Mouse (Mus musculus) ovary, postnatal 10 days (tissue): ENCODE measurements around the gene Sugp2.

ENCODE experiments used
- DNase-seq: peaks from one replicate; pipeline ENCODE4 v3.0.0; 2022; ENCODE audit warnings: low spot score

The Sugp2 gene

DNA sequence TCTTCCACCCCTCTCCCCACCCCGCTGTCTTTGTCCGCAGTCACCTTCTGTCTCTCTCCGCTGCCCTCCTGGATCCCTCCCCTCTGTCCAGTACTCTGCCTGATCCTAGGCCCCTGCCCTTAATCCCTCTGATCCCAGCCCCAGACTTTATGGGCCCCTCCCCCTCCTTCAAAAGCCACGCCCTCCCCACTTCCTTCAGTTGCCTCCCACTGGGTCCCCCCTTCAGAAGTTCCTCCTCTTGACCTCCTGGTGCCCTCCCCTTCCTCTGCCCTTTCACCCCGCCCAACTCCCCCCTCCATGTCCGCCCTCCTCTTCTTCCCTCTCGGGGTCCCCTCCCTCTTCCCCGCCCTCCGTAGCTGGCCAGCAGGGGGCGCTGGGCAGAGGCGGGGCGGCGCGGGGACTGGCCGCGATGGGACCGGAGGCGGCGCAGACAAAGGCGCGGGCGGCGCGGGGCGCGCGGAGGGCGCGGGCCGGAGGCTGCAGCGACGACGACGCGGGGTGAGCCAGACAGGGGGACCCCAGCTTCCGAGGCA, 48.6 kb downstream of the Sugp2 start, which contains the start of gene Homer3:
TSS of gene Homer3 (plus strand) at position 225 of the 533 bp plus-strand sequence.
- DNase-seq = peak; percentile 87

DNA sequence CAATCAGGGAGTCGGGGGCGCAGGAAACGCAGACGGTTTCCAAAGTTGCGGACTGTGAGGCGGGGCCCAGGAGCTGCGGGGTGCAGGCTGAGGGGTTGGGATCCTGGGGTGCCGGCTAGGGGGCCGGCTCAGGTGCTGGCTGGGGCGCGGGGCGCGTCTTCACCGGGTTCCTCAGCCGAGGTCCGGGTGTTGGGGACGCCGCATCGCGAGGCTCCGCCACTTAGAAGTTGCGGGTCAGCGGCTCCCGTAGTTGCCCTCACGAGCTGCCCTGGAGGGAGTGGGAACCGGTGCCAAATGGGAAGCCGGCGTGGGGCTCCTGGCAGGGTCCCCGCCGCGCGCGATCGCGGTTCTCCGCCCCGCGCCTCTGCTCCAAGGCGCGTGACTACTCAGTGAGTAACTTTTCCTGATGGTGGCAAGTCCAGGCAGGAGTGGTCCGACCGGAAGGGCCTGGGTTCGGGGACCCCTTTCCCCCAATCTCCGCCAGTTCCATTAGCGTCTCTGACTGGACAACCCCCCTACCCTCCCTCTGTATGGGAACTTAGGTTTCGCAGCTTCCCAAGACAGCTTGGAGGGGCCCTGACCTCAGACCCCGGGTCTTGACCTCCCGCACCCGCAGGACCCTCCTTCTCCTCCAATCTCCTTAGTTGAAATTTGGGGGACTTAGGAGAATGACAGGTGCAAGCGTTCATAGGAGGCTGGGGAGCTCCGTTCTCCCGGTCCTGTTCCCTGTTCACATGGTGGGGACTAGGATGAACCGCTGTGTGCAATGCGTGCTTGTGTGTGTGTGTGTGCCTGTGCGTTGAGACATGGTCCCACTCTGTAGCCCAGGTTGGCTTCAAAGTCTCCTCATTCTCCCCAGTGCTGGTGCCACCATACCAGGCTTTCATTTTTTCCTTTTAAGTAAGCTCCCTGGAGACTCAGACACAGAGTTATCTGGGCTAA, 49.4 kb downstream of the Sugp2 start:
- DNase-seq = no peak

DNA sequence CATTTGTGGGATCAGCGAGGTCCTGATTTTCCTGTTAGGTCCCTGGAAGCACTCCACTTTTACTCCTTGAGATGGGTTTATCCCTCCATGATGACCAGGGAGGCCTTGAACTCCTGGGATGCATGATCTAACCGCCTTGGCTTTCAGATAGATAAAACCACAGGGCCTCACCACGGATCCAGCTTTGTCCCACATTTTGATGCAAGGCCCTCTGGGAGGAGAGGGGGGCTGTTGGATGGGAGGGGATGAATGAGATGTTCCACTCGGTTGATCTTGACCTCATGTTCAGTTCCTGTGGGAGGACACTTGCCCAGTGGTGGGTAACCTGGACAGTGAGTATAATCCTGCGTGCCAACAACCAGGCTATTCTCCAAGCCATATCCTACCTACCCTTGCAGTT, 50.4 kb downstream of the Sugp2 start:
- DNase-seq = no peak

DNA sequence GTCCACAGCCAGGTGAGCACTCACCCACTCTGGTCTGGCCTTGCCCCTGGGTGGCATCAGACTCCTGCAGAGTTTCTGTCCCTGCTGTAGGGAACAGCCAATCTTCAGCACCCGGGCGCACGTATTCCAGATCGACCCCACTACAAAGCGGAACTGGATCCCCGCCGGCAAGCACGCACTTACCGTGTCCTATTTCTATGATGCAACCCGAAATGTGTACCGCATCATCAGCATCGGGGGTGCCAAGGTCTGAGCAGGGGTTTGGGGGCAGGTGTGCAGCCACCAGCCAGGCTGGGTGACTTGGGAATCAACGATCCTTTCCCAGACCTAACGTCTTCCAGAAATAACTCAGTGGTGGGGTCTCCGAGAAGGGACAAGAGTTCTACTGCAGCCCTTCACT, 51.3 kb downstream of the Sugp2 start:
- no peak for DNase-seq

DNA sequence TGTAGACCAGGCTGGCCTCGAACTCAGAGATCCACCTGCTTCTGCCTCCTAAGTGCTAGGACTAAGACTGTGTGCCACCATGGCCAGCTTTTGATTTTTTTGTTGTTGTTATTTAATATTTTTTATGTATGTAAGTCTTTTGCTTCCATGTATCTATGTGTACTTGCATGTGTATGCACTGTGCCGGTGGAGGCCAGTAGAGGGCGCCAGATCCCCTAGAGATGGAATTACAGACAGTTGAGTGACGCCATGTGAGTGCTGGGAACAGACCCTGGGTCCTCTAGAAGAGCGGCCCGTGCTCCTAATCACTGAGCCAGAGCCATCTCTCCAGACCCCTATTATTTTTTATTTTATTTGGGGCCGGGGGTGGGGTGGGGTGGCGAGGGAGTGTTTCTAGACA, 52.7 kb downstream of the Sugp2 start:
- DNase-seq = no peak

DNA sequence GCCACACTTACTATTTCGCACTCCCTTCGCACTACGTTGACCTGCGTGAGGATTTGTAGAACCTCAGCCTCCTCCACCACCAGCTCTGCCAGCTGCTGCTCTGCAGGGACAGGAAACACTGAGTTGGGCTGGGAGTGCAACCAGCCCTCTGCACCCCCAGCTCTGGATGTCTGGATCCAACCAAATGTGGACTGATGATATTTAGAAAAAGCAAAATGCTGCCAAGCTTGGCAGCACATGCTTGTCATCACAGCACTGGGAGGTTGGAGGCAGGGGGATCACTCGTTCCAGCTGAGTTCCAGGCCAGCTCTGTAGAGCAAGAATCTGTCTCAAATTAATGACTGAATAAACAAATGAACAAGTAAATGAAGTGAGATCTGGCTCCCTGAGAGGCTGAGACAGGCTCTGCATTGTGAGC, 60.0 kb downstream of the Sugp2 start:
- DNase-seq = no peak

DNA sequence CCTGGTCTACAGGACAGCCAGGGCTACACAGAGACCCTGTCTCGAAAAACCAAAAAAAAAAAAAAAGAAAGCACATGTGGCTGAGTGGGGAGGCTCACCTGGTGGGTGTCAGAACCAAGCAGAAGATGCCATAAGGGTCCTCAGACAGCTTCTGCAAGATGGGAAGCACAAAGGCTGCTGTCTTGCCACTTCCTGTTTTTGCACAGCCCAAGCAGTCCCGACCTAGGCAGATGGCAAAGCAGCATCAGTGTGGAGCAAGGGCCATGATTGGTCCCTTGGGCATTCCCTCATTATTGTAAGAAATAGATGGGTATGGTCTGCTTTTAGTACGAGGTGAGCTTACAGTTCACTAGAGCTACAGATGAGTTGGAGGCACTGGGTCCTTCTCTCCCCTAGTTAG, 66.9 kb downstream of the Sugp2 start:
- DNase-seq = no peak

DNA sequence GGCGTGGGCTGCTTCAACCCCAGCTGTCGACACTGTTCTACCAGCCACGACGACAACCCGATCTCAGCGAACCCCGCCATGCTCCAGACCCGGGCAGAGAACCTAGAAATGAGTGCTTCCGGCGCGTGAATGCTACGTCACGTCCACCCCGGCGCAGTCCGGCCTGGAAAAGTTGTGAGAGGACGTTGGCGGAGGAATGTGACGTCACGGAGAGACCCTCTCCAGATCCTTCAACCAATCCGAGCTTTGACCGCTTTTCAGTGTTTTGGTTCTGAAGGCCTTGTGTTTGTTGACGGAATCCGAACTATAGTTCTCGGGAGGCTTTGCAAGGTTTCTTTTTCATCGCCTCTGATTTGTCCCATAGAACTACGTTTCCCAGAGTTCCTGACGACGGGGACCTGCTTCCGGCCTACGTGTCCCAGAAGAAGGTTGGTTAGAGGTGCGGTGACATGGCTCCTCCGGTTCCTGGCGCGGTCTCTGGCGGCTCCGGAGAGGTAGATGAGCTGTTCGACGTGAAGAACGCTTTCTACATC, 68.4 kb downstream of the Sugp2 start, which contains the start of the genes Ddx49 and Cope:
TSS of gene Ddx49 (minus strand) at position 132 of the 533 bp plus-strand sequence.
TSS of gene Cope (plus strand) at position 161 of the 533 bp plus-strand sequence.
- DNase-seq = peak; percentile 89

DNA sequence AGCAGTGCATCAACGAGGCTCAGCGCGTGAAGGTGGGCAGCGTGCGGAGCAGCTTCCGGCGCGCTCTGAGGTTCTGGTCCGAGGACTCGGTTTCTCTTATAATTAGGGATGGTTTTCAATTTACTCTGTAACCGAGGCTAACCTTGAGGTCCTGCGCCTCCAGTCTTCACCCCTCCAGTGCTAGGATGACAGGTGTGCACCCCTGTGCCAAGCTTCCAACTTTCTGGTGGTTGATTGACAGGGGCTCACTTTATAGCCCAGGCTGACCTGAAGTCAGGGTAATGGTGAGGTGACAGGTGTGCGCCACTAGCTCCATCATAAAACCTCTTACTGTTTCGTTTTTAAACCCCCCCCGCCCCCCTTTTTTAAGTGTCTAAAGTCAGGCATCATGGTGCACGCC, 68.9 kb downstream of the Sugp2 start:
- DNase-seq = no peak

DNA sequence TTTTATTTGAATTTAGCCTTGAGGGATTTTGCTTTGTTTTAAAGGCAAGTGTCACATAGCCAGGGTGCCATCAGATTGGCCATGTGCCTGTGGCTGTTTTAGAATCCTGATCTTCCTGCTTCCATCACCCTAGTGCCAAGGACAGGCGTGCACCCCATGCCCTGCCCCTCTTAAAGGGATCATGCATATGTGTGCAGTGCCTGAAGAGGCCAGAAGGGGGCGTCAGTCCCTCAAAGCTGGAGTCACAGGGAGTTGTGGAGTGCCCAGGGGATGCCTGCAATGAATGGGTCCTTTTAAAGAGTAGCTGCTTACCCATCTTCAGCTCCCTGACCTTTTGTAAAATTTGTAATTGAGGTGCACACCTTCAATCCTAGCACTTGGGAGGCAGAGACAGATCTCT, 75.3 kb downstream of the Sugp2 start:
- DNase-seq = no peak

DNA sequence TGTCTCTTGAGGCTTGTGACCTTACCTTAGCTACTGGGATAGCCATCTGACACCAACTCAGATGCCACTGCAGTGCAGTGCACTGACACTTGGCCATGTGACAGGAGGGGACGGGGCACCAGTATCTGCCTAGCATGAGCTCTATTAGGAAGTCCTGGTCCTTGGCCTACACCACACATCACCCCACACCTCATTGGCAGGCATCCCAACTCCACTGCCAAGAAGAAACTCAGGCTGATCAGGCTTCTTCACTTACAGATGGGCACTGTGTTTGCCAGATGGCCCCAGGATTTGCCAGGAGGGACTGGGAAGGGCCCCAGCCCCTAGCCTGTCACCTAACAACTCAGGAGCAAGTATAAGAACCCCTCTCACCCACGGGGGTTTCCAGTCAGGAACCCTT, 79.4 kb downstream of the Sugp2 start:
- DNase-seq = no peak

DNA sequence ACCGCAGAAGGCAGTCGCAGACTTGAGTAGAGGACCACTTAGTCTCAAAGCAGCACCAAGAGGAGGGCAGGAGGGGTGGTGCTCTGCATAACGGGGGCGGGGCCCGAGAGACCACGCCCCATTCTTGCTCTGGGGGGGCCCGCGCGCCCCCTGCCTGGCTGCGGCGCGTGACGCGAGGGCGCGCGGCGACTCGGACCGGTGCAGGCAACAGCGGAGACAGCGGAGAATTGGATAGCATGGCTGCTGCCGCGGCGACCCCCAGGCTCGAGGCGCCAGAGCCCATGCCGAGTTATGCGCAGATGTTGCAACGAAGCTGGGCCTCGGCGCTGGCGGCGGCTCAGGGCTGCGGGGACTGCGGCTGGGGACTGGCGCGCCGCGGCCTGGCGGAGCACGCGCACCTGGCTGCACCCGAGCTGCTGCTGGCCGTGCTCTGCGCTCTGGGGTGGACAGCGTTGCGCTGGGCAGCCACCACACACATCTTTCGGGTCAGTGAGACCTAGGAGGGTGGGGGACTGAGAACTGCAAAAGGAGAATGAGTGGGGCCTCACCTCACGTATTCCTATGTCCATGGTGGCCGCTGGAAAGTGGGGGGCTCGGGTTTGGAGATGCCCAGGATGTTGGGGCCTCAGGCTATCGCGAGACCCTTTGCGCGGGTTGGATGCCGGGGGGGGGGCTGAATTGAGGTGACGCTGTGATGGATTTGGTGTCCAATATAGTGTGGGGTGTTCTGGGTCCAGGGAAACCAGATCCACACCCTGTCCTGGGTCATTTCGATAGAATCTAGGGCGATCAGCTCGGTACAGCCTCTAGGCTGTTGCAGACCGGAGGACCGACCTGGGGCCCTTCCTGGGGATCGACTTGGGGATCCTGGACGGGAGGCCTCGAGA, 81.8 kb downstream of the Sugp2 start, which contains the start of gene Cers1:
TSS of gene Cers1 (plus strand) at position 152 of the 887 bp plus-strand sequence.
- DNase-seq = no peak

DNA sequence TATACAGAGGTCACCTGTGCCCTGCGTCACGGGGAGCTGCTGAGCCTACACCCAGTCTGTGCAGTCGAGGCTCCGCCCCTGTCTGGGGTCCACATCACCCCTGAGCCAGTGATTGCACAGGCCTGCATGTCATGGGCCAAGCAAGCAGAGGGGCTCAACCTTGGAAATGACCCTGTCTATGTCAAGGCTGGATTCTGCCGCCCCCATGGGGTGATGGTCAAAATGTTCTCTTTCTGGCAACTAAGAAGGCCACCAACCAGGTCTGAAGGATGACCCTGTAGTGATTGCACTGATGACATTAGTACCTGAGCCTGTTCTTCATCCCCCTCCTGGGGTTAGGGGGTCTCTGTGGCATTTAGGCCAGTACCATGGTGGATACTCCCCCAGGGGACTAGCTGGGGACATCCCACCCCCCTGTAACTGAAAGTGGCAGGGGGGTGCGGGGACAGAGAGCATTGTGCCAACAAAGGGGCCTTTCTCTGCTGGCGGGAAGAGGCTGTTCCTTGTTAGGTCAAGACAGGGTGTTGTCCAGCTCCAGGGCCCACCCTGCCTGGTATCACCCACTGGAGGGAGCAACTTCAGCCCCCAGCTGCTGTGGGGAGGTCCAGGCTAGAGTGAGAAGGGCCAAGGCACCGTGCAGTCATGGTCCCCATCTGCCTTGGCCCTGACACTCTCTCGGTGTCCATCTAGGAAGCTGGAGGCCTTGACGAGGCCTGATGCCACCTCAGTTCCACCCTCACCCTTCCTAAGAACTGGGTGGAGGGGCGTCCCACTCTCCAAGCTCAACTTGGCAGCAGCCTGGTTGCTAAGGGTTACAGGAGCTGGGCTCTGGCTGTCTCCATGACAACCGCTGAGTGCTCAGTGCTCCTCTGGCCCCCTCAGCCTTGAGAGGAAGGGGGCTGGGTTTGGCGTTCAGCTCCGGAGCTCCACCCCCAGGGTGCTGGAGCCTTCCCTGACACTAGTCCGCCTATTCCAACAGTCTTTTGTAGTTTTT, 82.8 kb downstream of the Sugp2 start:
- DNase-seq = no peak

DNA sequence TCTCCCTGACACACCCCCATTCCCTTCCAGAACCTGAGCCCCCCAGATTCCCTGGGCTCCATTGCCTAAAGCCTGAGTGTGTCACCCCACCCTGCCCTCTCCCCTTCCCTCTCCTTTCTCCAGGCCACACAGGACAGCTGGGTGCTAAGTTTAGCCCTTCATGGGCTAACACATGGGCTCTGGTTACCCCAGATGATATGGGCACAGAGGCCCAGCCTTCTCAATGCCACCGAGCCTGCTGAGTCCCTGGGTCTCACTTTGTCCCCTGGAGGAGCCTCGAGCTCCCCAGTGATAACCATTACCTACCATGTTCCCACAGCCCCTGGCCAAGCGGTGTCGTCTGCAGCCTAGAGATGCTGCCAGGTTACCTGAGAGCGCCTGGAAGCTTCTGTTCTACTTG, 83.8 kb downstream of the Sugp2 start:
- DNase-seq = no peak

DNA sequence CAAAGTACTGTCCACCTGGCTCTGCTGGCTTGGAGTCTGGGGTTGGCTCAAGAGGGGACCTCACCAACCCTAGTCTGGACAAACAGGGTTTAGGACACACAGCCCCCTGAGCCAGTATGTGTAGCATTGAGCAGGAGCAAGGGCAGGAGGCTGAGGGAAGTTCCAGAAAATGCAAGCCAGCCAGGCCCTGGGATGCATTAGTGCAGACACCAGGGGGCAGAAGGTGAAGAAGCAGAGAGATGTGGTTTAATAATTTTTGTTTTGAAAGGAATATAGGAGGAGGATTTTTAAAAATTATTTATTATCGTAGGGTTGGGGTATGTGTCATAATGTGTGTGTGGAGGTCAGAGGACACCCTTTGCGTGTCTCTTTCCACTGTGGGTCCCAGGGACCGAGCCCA, 89.7 kb downstream of the Sugp2 start:
- DNase-seq = no peak

DNA sequence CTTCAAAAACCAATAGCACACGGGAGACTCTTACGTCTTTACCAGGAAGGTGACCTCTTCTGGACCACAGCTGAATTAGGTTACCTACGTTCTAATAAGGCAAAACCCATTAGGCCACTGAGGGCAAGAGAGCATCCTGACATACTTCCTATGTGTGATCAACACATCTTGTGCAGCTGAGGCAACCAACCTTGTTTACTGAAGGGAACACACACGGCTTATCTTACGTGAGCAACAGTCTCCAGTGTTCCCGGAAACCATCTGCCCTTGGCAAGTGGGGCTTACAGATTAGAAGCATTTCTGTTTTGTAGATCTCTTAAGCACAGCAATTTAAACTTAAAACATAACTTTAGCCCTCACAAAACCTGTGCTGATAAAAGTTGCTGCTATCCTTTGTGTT, 93.5 kb downstream of the Sugp2 start:
- no peak for DNase-seq

DNA sequence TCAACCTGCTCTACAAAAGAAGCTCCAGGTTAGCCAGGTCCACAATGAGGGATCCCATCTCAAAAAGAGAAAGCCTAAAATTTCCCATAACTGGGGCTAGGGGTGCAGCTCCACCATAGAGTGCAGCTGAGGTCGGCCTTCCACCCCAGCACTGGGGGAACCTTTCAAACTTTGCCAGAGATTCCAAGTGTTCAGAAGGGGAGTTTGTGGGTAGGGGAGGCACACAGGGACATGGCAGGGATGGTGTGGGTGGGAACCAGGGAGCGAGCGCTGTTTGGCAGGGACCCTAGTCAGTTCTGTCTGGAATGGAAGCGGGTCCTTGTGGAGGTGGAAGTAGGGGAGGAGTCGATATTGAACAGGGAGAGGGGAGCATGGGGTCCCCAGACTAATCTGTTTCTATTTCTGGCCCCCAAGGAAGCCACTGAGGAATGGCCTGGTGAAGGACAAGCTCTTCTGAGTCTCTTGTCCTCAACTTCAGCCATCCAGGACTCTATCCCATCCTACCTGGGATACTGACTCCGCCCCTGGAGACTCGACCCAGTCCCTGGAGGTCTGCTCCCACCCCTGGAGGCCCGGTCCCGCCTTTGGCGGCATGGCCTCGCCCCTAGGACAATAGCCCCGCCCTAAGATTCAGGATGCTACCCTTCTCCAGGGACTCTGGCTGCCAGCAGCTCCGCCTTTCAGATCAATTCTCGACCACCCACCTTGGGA, 95.3 kb downstream of the Sugp2 start, which contains the start of gene Gdf1:
TSS of gene Gdf1 (plus strand) at position 694 of the 711 bp plus-strand sequence.
- no peak for DNase-seq
